Mouse (Mus musculus): Measurements from ENCODE around the gene Dnajc10. TPM values are rescaled to one million over a fixed set of nuclear protein-coding genes. Genes with fewer than 3 reads are reported as not detected.

Gene Dnajc10
- 64.7 and 67.5 TPM in 2 replicates for total RNA-seq (2017)

DNA sequence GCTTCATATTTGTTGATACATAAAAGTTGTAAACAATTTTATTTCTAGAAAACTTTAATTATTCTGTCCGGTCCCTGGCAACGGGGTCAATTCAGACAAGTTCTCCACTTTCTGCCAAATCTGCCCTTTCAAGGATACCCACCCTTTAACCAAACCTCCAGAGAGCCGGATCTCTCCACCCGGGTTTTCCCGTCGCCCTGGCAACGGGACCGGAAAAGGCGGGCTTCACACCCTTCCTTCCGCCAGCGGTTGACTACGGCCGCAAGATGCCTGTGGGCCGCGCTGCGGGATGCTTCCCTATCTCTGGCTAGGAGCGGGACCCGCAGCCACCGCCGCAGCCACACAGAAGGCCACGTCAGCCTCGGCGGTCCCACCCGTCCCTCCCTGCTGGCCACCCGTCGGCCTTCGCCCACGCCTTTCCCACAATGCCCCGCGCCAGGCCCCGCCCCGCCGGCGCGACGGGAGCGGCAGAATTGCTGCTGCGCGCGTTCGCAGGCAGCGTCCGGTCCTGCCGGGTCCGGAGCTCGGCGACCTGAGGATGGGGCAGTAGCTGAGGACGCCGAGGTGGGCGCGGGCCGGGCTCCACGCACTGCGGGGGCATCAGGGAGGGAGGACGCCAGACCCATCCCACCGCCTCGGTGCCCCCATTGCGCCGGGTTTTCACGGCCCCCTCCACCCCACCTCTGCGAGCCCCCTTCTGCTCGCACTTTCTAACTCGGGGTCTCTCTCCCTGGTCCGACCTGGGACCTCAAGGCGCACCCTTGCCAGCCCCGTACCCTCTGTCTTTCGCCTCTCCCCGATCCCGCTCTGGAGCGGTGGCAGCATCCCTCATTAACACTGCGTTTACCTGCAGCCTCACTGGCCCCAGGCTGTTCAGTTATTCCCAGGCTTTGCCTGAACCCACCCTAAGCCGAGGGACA lies at the start of gene Dnajc10:
Dnajc10 (plus strand) TSS at position 225 of the 920 bp plus-strand sequence.
- ATAC-seq (ENCODE audit: extremely low read depth, insufficient number of reproducible peaks, low FRiP score, poor library complexity, severe bottlenecking), result peak; percentile 88

DNA sequence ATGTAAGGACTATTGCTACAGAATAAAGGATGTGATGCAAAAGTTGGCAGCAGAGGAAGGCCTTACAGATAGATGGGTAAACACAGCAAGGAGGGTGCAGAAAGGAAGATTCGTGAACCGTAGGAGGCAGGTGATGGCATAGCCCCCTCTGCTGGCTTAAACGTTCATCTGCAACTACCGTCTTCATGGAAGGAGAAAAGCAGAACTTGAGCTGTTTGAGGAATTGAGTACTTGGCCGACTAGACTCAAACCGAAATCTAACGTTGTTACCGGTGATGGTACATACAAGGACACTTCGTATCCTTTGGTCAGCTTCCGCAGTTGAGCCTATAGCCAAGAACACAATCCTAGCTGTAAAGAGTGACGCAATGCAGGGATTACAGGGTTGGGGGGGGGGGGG lies 48.4 kb upstream of the Dnajc10 start:
- ATAC-seq (ENCODE audit: extremely low read depth, insufficient number of reproducible peaks, low FRiP score, poor library complexity, severe bottlenecking), result peak; percentile 99

GRCm38 (mm10) chr2:80268053-80268452 lies 47.2 kb upstream of the Dnajc10 start:
- ATAC-seq (ENCODE audit: extremely low read depth, insufficient number of reproducible peaks, low FRiP score, poor library complexity, severe bottlenecking), result peak; percentile 50; the same call in 1 of the 2 replicates

GRCm38 (mm10) chr2:80271431-80271830 lies 43.8 kb upstream of the Dnajc10 start:
- ATAC-seq (ENCODE audit: extremely low read depth, insufficient number of reproducible peaks, low FRiP score, poor library complexity, severe bottlenecking), result no peak

GRCm38 (mm10) chr2:80273038-80273437 lies 42.2 kb upstream of the Dnajc10 start:
- ATAC-seq (ENCODE audit: extremely low read depth, insufficient number of reproducible peaks, low FRiP score, poor library complexity, severe bottlenecking), result no peak

DNA sequence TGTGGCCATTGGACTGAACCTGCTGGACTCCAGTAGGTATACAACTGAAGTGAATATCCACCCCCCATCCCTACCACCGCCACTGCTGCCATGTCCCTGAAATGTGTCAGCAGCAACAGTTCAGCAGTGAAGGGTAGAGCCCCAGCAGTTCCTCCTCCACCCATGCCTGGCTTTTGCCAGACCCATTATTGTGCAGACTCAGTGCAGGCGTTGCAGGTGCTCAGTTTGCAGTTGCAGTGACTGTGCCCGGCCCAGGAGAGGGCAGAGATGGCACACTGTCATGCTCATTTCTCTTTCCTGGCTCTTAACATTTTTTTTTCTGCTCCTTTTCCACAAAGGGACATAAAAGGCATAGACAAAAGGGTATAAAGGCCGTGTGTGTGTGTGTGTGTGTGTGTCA lies 41.5 kb upstream of the Dnajc10 start:
- no peak for ATAC-seq (ENCODE audit: extremely low read depth, insufficient number of reproducible peaks, low FRiP score, poor library complexity, severe bottlenecking)

DNA sequence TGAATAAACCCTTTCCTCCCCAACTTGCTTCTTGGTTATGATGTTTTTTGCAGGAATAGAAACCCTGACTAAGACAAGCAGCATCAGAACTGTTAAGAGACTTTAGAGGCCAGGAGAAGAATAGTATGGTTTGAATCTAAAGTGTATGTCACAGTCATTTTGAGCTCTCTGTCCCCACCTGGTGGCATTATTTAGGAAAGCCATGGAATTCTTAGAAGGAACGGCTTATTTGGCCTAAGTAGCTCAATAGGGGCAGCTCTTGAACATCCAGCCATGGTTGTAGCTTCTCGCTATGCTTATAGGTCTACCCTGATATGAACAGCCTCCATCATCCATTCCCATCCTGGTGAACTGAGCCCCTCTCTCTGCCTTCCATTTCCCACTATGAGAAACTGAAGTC lies 40.1 kb upstream of the Dnajc10 start:
- ATAC-seq (ENCODE audit: extremely low read depth, insufficient number of reproducible peaks, low FRiP score, poor library complexity, severe bottlenecking), result peak; percentile 36; the same call in 1 of the 2 replicates

DNA sequence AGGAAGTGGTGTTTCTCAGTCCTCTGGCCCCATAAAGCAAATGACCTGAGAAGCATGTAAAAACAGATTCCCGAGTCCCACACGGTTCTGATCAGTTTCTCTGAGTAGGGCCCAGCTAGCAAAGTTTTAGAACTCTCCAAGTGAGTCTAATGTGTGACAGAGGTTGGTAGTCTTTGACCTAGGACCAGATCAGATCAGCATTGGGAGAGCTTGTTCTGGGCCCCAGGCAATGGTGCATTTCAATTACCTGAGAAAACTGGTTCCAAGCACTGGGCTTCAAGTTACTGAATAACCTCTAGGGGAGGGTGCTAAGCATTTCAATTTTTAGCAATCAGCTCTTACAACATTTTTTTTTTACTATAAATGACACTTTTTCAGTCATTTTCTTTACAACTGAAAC lies 33.1 kb upstream of the Dnajc10 start:
- ATAC-seq (ENCODE audit: extremely low read depth, insufficient number of reproducible peaks, low FRiP score, poor library complexity, severe bottlenecking), result no peak

GRCm38 (mm10) chr2:80286397-80286796 lies 28.9 kb upstream of the Dnajc10 start:
- no peak for ATAC-seq (ENCODE audit: extremely low read depth, insufficient number of reproducible peaks, low FRiP score, poor library complexity, severe bottlenecking)

DNA sequence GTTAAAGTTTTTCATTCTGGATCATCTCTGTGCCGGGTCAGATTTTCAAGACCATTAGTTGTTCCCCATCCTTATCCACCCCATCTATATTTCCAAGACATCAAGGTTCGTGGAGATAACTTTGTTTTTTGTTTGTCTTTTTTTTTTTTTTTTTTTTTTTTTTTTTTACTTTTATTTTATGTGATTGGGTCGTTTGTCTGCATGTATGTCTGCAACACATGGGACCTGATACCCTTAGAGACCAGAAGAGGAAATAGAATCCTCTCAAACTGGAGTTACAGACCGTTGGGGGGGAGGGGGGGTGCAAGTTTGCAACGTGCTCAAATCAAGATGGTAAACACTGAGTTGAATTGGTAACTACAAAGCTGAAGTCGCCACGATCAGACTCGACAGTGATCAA lies 23.1 kb upstream of the Dnajc10 start, which contains the start of gene Prdx6b:
Prdx6b (plus strand) TSS at position 301 of the 400 bp plus-strand sequence.
- no peak for ATAC-seq (ENCODE audit: extremely low read depth, insufficient number of reproducible peaks, low FRiP score, poor library complexity, severe bottlenecking)

- ATAC-seq (ENCODE audit: extremely low read depth, insufficient number of reproducible peaks, low FRiP score, poor library complexity, severe bottlenecking), result peak; percentile 56
These were observed 16.9 kb upstream of the Dnajc10 start for GRCm38 (mm10) chr2:80298334-80298733.

GRCm38 (mm10) chr2:80300806-80301205 lies 14.5 kb upstream of the Dnajc10 start:
- ATAC-seq (ENCODE audit: extremely low read depth, insufficient number of reproducible peaks, low FRiP score, poor library complexity, severe bottlenecking), result no peak

- ATAC-seq (ENCODE audit: extremely low read depth, insufficient number of reproducible peaks, low FRiP score, poor library complexity, severe bottlenecking), result no peak
These were observed 11.3 kb upstream of the Dnajc10 start for GRCm38 (mm10) chr2:80303957-80304356.

DNA sequence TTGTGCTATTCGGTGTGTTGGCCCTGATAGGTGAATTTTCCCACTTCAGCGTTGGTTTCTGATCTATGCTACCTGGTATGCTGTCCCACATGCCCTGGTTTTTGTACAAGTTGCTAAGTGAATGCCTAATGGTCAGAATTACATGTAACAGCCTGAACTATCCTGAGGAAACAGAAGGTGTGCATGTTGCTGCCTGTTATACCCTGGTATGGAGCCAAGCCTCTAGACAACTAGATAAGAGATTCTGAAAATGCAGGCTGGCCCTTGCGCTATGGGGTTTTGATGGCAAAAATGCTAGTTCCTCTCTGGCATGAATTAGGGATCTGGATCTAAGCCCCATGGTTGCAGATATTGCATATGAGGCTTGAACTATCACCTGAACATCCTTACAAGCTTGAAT lies 7.6 kb upstream of the Dnajc10 start:
- ATAC-seq (ENCODE audit: extremely low read depth, insufficient number of reproducible peaks, low FRiP score, poor library complexity, severe bottlenecking), result no peak

DNA sequence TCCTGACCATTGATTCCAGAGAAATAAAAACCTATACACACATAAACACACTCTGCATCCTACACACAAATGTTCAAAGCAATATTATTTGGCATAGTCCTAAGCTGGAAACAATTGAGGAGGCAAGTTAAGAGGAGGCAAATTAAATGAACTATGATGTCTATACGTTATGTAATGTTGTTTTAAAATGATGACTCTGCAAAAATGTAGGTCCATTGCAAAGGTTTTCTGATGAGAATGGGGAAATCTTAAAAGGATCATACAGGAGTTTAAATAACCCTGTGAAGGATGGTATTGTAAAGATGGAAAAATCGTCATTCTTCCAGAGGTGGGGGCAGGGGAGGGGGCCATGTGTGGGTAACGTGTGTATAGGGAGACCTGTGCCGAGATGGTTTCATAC lies 5.5 kb upstream of the Dnajc10 start:
- no peak for ATAC-seq (ENCODE audit: extremely low read depth, insufficient number of reproducible peaks, low FRiP score, poor library complexity, severe bottlenecking)

- no peak for ATAC-seq (ENCODE audit: extremely low read depth, insufficient number of reproducible peaks, low FRiP score, poor library complexity, severe bottlenecking)
These were observed 4.5 kb upstream of the Dnajc10 start for GRCm38 (mm10) chr2:80310772-80311171.

DNA sequence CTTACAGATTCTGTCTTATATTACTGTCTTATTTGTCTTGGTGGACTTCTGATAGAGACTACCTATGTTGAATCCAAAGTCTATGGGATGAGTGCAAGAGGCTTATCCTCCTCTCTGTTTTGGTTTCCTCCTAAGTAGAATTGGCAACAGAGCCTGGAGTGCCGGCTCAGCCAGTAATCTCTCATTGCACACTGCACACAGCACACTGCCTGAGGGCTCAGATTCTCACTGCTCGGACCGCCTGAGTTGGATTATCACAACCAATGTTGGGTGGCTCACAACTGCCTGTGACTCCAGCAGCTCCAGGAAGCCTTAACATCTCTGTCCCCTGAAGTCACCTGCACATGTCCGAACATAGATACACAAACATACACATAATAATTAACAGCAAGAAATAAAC lies 3.9 kb upstream of the Dnajc10 start:
- no peak for ATAC-seq (ENCODE audit: extremely low read depth, insufficient number of reproducible peaks, low FRiP score, poor library complexity, severe bottlenecking)

DNA sequence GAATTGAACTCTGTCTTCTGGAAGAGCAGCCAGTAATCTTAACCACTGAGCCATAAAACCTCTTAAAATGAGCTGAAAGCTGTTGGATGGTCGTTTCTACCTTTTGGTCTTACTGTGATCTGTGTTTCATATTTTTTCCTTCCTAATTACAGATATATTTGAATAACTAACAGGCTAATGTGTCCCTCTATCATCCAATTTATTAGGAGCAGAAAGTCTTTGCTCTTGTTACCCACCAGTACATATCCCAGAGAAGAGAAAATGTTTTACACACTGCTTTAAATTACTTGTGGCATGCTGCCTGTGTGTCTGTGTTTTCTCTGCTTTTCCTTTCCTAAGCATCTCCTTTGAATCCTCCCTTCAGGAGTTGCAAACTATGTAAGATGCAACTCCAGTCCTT lies 1.1 kb upstream of the Dnajc10 start:
- no peak for ATAC-seq (ENCODE audit: extremely low read depth, insufficient number of reproducible peaks, low FRiP score, poor library complexity, severe bottlenecking)

DNA sequence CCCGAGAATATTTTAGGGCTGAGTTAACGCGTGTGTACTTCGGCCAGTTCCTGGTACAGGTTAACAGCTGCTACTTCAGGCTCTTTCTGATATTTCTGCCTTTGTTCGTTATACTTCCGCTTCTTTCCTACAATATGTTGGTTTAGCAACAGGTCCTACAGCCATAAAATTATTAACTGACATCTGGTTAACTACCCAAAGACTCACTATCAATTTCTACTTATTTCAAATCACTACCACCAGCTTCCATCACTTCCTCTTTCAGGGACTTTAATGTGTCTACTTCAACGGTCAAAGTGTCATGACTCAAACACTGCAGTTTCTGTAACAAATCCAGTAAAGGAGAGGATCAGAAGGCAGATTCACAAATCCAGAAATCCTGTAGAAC lies 418 bp upstream of the Dnajc10 start:
- ATAC-seq (ENCODE audit: extremely low read depth, insufficient number of reproducible peaks, low FRiP score, poor library complexity, severe bottlenecking), result peak; percentile 53; the same call in 1 of the 2 replicates

DNA sequence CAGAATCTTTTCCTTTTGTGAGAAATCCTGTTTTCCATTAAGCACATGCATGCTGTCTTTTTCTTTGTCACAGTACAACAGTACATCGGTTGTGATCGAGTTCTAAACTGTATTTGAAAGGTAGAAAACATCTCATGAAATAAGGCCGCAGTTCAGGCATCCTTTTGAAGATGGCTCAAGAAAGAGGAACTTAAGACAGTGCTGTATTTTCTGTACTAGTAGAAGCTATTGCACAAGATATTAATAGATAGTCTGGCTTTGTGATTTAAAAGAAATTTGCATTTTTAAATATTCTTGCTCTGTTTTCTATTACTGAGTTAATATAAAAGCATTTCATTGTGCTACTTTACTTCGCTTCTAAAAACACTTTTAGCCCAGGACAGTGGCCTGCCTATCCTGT lies 7.6 kb downstream of the Dnajc10 start:
- ATAC-seq (ENCODE audit: extremely low read depth, insufficient number of reproducible peaks, low FRiP score, poor library complexity, severe bottlenecking), result no peak

DNA sequence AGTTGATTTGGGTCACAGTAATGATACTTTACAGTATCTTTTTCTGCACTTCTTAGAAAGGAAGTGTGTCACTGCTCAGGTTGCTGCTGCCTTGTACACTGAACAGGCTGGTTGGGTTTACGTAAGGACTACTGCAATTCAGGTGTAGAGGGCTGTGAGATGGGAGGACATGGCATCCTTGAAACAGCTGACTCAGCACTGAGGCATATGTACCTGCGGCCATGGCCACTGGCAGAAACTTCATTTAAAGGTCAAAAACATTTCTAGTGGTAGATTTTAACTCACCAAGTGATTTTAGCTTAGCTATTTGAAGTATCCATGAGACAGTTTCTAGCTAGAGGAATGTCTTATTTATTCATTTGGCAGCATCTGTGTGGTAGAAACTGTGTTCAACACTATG lies 10.5 kb downstream of the Dnajc10 start:
- ATAC-seq (ENCODE audit: extremely low read depth, insufficient number of reproducible peaks, low FRiP score, poor library complexity, severe bottlenecking), result no peak
